Mouse (Mus musculus): Measurements from ENCODE around the gene Fbxo7.

The Fbxo7 gene

GRCm38 (mm10) chr10:86043651-86044050 lies 21.9 kb downstream of the Fbxo7 start:
- peak; percentile 31 for DNase-seq

GRCm38 (mm10) chr10:86044066-86044465 lies 22.3 kb downstream of the Fbxo7 start:
- peak; percentile 50 for DNase-seq

GRCm38 (mm10) chr10:86046371-86046770 lies 24.6 kb downstream of the Fbxo7 start:
- no peak for DNase-seq

- peak; percentile 80 for DNase-seq
Measured at GRCm38 (mm10) chr10:86047786-86048185, 26.0 kb downstream of the Fbxo7 start.

- DNase-seq = peak; percentile 72
Measured at GRCm38 (mm10) chr10:86050522-86050921, 28.8 kb downstream of the Fbxo7 start.

GRCm38 (mm10) chr10:86052818-86053522 lies 31.2 kb downstream of the Fbxo7 start:
- DNase-seq = peak; percentile 52

- peak; percentile 70 for DNase-seq
Measured at GRCm38 (mm10) chr10:86056297-86056903, 34.6 kb downstream of the Fbxo7 start.

- DNase-seq = peak; percentile 93
Measured at GRCm38 (mm10) chr10:86057286-86057685, 35.5 kb downstream of the Fbxo7 start.

- DNase-seq = no peak
Measured at GRCm38 (mm10) chr10:86057712-86058111, 35.9 kb downstream of the Fbxo7 start.

- peak; percentile 49 for DNase-seq
Measured at GRCm38 (mm10) chr10:86060267-86060666, 38.5 kb downstream of the Fbxo7 start.

- DNase-seq = peak; percentile 86
Measured at GRCm38 (mm10) chr10:86062261-86063017, 40.7 kb downstream of the Fbxo7 start.

- no peak for DNase-seq
Measured at GRCm38 (mm10) chr10:86063018-86063384, 41.2 kb downstream of the Fbxo7 start.

GRCm38 (mm10) chr10:86064937-86065336 lies 43.2 kb downstream of the Fbxo7 start:
- DNase-seq = peak; percentile 99

GRCm38 (mm10) chr10:86065661-86066060 lies 43.9 kb downstream of the Fbxo7 start:
- peak; percentile 93 for DNase-seq

- peak; percentile 92 for DNase-seq
Measured at GRCm38 (mm10) chr10:86066651-86067050, 44.9 kb downstream of the Fbxo7 start.

- peak; percentile 91 for DNase-seq
Measured at GRCm38 (mm10) chr10:86067911-86068310, 46.1 kb downstream of the Fbxo7 start.

- DNase-seq = peak; percentile 90
Measured at GRCm38 (mm10) chr10:86069341-86069740, 47.6 kb downstream of the Fbxo7 start.

GRCm38 (mm10) chr10:86070751-86071150 lies 49.0 kb downstream of the Fbxo7 start:
- DNase-seq = peak; percentile 70

- peak; percentile 70 for DNase-seq
Measured at GRCm38 (mm10) chr10:86074134-86074533, 52.4 kb downstream of the Fbxo7 start.

GRCm38 (mm10) chr10:86074971-86075711 lies 53.4 kb downstream of the Fbxo7 start:
- DNase-seq = peak; percentile 87

GRCm38 (mm10) chr10:86077272-86077671 lies 55.5 kb downstream of the Fbxo7 start:
- peak; percentile 44 for DNase-seq

- DNase-seq = peak; percentile 60
Measured at GRCm38 (mm10) chr10:86078761-86079160, 57.0 kb downstream of the Fbxo7 start.

- peak; percentile 81 for DNase-seq
Measured at GRCm38 (mm10) chr10:86079921-86080320, 58.1 kb downstream of the Fbxo7 start.

Data from heart, adult 11 months (tissue).